Mouse (Mus musculus): ENCODE results near the gene Olfr319. TPM values are rescaled to one million over a fixed set of nuclear protein-coding genes. Genes with fewer than 3 reads are reported as not detected.
"Not testable (repeated sequence)": the region's sequence is repeated elsewhere in the genome, so short reads cannot be mapped to it uniquely, and the experiment has no call there.

Olfr319 gene
- polyA plus RNA-seq, 1 experiment, result not detected

DNA sequence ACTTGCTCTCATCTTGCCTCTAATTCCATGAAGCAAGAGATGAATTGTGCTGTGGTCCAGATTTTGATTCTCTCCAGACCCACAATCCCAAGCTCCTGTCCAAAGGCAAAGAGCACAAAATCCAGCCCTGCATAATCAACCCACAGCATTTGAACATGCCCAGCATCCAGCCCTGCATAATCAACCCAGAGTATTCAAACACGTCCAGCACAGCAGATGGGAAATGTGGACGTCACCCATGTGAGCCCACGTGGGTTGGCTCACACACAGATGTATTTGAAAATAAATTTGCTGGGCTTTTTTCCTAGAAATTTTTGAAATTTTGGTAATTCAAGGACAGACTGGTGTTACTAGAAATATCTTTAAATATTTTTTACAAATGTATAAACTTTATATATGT is 34.4 kb downstream of the Olfr319 start:
- DNase-seq, result no peak
- 44% methylated on average over 3 of the region's 3 CpGs for WGBS
- no peak for TF ChIP-seq POLR2A (IDR thresholded peaks at IDR 0.05; ENCODE audit: borderline replicate concordance, extremely low read depth, low read depth, low read length)
- no peak for TF ChIP-seq CTCF (IDR thresholded peaks at IDR 0.05; ENCODE audit: insufficient read depth, low read length)
- no peak overlapping the region for H3K4me3 ChIP-seq (replicated peaks; ENCODE audit: extremely low read depth, low read depth, low read length)
- no peaks in the 10 kb centered on the region for H3K4me1 ChIP-seq (ENCODE audit: control insufficient read depth, insufficient read depth, low read length)

DNA sequence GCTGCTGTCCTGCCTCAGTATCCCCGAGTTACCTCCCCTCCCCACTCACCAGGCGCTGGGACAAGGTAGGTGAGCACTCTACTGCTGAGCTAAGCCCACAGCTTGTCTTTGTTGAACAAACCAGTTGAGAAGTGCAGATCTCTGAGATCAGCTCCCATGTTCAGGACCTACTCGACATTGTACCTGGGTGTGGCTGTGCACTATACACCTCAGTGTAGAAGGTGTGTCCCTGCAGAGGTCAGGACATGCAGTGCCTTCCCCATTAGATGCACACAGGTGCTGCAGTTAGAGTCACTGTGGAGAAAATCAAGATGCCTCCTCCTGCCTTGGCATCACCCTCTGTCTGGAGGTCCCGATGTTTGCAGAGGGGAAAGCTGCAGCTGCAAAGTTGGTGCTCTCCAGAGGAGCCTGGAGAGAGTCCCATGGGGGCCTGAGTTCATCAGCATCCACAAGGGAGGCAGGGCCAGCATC is 39.9 kb downstream of the Olfr319 start, which contains the start of gene Olfr317:
Gene Olfr317 (minus strand): TSS at position 421 of the 471 bp plus-strand sequence.
- no peak within 1 kb of the TSS for H3K4me3 ChIP-seq (replicated peaks; ENCODE audit: extremely low read depth, low read depth, low read length)
- WGBS, result 66% methylated on average over 4 of the region's 4 CpGs

GRCm38 (mm10) chr11:58751096-58751495 is 52.1 kb downstream of the Olfr319 start:
- H3K4me1 ChIP-seq (ENCODE audit: control insufficient read depth, insufficient read depth, low read length); DNase-seq; H3K4me3 ChIP-seq (replicated peaks; ENCODE audit: extremely low read depth, low read depth, low read length): not testable (repeated sequence)
- WGBS, result 72% methylated on average over 18 of the region's 18 CpGs

More for the DNA sequence above, 39.9 kb downstream of the Olfr319 start, which contains the start of gene Olfr317:
- no peak for DNase-seq
- no peaks in the 10 kb centered on the region for H3K4me1 ChIP-seq (ENCODE audit: control insufficient read depth, insufficient read depth, low read length)
- TF ChIP-seq POLR2A (IDR thresholded peaks at IDR 0.05; ENCODE audit: borderline replicate concordance, extremely low read depth, low read depth, low read length), result no peak
- no peak for TF ChIP-seq CTCF (IDR thresholded peaks at IDR 0.05; ENCODE audit: insufficient read depth, low read length)

DNA sequence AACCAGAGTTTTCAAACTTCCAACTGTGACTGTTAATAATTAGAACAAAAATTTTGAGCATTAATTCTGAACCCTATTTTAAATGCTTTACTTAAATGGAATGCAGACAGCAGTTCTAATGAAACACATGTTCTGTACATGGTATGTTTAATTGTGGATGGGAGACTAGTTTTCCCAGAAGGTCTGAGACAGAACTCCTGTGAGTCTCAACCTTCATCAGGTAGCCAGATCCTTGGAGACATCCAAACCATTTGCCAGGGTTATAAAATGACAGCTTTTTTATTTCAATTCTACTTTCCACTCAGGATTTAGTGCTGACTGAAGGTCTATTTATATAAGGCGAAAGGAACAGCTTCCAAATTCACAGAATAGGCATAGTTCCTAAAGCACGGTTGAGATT is 53.5 kb downstream of the Olfr319 start, which contains the start of gene Olfr316:
Gene Olfr316 (plus strand): TSS at position 301 of the 400 bp plus-strand sequence.
- no peak for TF ChIP-seq CTCF (IDR thresholded peaks at IDR 0.05; ENCODE audit: insufficient read depth, low read length)
- no peak for TF ChIP-seq POLR2A (IDR thresholded peaks at IDR 0.05; ENCODE audit: borderline replicate concordance, extremely low read depth, low read depth, low read length)
- 73% methylated on average over 2 of the region's 2 CpGs for WGBS
- DNase-seq, result no peak
- H3K4me1 ChIP-seq (ENCODE audit: control insufficient read depth, insufficient read depth, low read length), result no peaks in the 10 kb centered on the region
- H3K4me3 ChIP-seq (replicated peaks; ENCODE audit: extremely low read depth, low read depth, low read length), result no peak within 1 kb of the TSS

Other genes starting within 250 kb of the Olfr319 start
- gene Lypd9, start 246.2 kb upstream of the Olfr319 start, polyA plus RNA-seq (2012; rRNA removed), result not detected in 2 replicates
- not detected in 2 replicates for gene Olfr30, start 236.9 kb upstream of the Olfr319 start, polyA plus RNA-seq (2012; rRNA removed)
- gene Olfr332, start 206.6 kb upstream of the Olfr319 start, polyA plus RNA-seq (2012; rRNA removed), result not detected in 2 replicates
- gene Olfr331, start 196.6 kb upstream of the Olfr319 start, polyA plus RNA-seq (2012; rRNA removed), result not detected in 2 replicates
- gene Olfr330, start 164.3 kb upstream of the Olfr319 start, polyA plus RNA-seq (2012; rRNA removed), result not detected in 2 replicates
- gene Olfr329-ps, start 152.7 kb upstream of the Olfr319 start, polyA plus RNA-seq (2012; rRNA removed), result 0.08 TPM in 1 of 2 replicates, not detected in the other
- not detected in 2 replicates for gene Olfr328, start 143.5 kb upstream of the Olfr319 start, polyA plus RNA-seq (2012; rRNA removed)
- 0.07 TPM in 1 of 2 replicates, not detected in the other for gene Olfr224, start 128.6 kb upstream of the Olfr319 start, polyA plus RNA-seq (2012; rRNA removed)
- not detected in 2 replicates for gene Olfr325, start 121.4 kb upstream of the Olfr319 start, polyA plus RNA-seq (2012; rRNA removed)
- gene Olfr324, start 104.0 kb upstream of the Olfr319 start, polyA plus RNA-seq (2012; rRNA removed), result not detected in 2 replicates
- not detected in 2 replicates for gene 2210407C18Rik, start 83.1 kb upstream of the Olfr319 start, polyA plus RNA-seq (2012; rRNA removed)
- gene Olfr323, start 68.7 kb upstream of the Olfr319 start, polyA plus RNA-seq (2012; rRNA removed), result not detected in 2 replicates
- gene Trim58, start 58.7 kb upstream of the Olfr319 start, polyA plus RNA-seq (2012; rRNA removed), result 0.08 TPM in 1 of 2 replicates, not detected in the other
- gene Olfr322, start 40.4 kb upstream of the Olfr319 start, polyA plus RNA-seq (2012; rRNA removed), result not detected in 2 replicates
- gene Olfr320, start 18.1 kb upstream of the Olfr319 start, polyA plus RNA-seq (2012; rRNA removed), result not detected in 2 replicates
- not detected in 2 replicates for gene Olfr318, start 24.9 kb downstream of the Olfr319 start, polyA plus RNA-seq (2012; rRNA removed)
- not detected in 2 replicates for gene Olfr317, start 40.0 kb downstream of the Olfr319 start, polyA plus RNA-seq (2012; rRNA removed)
- not detected in 2 replicates for gene Olfr316, start 53.6 kb downstream of the Olfr319 start, polyA plus RNA-seq (2012; rRNA removed)
- gene Olfr315, start 74.0 kb downstream of the Olfr319 start, polyA plus RNA-seq (2012; rRNA removed), result not detected in 2 replicates
- not detected in 2 replicates for gene Olfr314, start 83.8 kb downstream of the Olfr319 start, polyA plus RNA-seq (2012; rRNA removed)
- gene Fam183b, start 102.8 kb downstream of the Olfr319 start, polyA plus RNA-seq (2012; rRNA removed), result 10.7 and 18.1 TPM in 2 replicates
- gene Olfr313, start 115.8 kb downstream of the Olfr319 start, polyA plus RNA-seq (2012; rRNA removed), result not detected in 2 replicates
- not detected in 2 replicates for gene Olfr312, start 130.1 kb downstream of the Olfr319 start, polyA plus RNA-seq (2012; rRNA removed)
- not detected in 2 replicates for gene Olfr311, start 140.1 kb downstream of the Olfr319 start, polyA plus RNA-seq (2012; rRNA removed)
- gene Gm12258, start 148.0 kb downstream of the Olfr319 start, polyA plus RNA-seq (2012; rRNA removed), result 2.8 and 4.0 TPM in 2 replicates
- gene 2810021J22Rik, start 168.1 kb downstream of the Olfr319 start, polyA plus RNA-seq (2012; rRNA removed), result 2.0 and 3.9 TPM in 2 replicates
- gene Zfp39, start 205.1 kb downstream of the Olfr319 start, polyA plus RNA-seq (2012; rRNA removed), result 1.2 and 1.4 TPM in 2 replicates
- gene Btnl10, start 218.7 kb downstream of the Olfr319 start, polyA plus RNA-seq (2012; rRNA removed), result 0.04 TPM in 1 of 2 replicates, not detected in the other
- 190 and 269 TPM in 2 replicates for gene Rnf187, start 239.8 kb downstream of the Olfr319 start, polyA plus RNA-seq (2012; rRNA removed)
- 0.62 and 2.4 TPM in 2 replicates for gene Hist3h2ba, start 249.8 kb downstream of the Olfr319 start, polyA plus RNA-seq (2012; rRNA removed)